15 mouse cellular contexts compared by ENCODE assay signal in the genomic region with DNA sequence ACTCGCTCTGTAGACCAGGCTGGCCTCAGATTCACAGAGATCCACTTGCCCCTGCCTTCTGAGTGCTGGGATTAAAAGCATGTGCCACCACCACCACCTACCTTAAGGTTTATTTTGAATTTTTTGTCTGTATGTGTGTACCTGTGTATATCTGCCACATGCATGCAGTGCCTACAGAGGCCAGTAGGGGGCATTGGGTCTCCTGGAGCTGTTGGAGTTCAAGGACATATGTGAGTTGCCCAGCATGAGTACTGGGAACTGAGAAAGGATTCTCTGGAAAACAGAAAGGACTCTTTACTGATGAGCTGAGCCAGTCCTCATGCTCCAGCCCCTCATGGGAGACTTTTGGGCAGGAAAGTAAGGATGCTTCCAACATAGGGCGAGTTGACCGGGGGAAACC. TPM values are rescaled to one million over a fixed set of nuclear protein-coding genes. Genes with fewer than 3 reads are reported as not detected.
DNase-seq lines count a peak whose midpoint lies in the region; ATAC-seq and TF ChIP-seq lines count a peak whose summit lies in the region.
"Had no signal": no experiment of that assay in that cellular context is flagged by ENCODE, and none has a peak within 500 bp of the region (broad histone marks: within the 10 kb centered on the region; RNA-seq: fewer than 3 reads in every experiment).

No protein-coding gene starts in this region.

- TF ChIP-seq POLR2A in cerebellum, adult 2 months (IDR thresholded peaks at IDR 0.05; ENCODE audit: borderline replicate concordance, insufficient read depth, low read length), result no peak
- no peak for TF ChIP-seq POLR2A in testis, adult 2 months (IDR thresholded peaks at IDR 0.05; ENCODE audit: control insufficient read depth, low read depth, low read length)

- H3K4me2 ChIP-seq in kidney, postnatal 0 days (ENCODE audit: low read length), result no peak overlapping the region
- no peak overlapping the region for H3K4me2 ChIP-seq in stomach, postnatal 0 days (replicated peaks; ENCODE audit: low read depth)
- H3K4me2 ChIP-seq: heart, embryonic 11.5 days; midbrain, embryonic 12.5 days; neural tube, embryonic 12.5 days had no signal

- DNase-seq in cerebellum, adult 2 months, result peak in 1 of 2 experiments; percentile 33
- no peak for DNase-seq in cerebellum, adult 11-12 months
- DNase-seq in kidney, postnatal 0 days (ENCODE audit: low spot score), result no peak
- no peak for DNase-seq in kidney, adult 18-20 months
- no peak for DNase-seq in testis, postnatal 10 days (ENCODE audit: low spot score)
- DNase-seq in stomach, postnatal 0 days (ENCODE audit: low spot score), result no peak
- no peak for DNase-seq in frontal cortex, postnatal 36 days (ENCODE audit: low spot score in 2 of 2)
- DNase-seq: adrenal gland, postnatal 36 days; gastrocnemius, postnatal 10 days; kidney, adult 9 months; left cerebral cortex, postnatal 4 days had no signal

- no peaks in the 10 kb centered on the region for H3K9me3 ChIP-seq in kidney, postnatal 0 days (replicated peaks; ENCODE audit: low read length)
- H3K9me3 ChIP-seq in stomach, postnatal 0 days (ENCODE audit: control insufficient read depth, low read length), result no peaks in the 10 kb centered on the region
- H3K9me3 ChIP-seq: midbrain, embryonic 12.5 days; neural tube, embryonic 12.5 days had no signal

- H3K4me3 ChIP-seq in cerebellum, adult 2 months (replicated peaks; ENCODE audit: insufficient read depth, low read depth, low read length), result no peak overlapping the region
- H3K4me3 ChIP-seq in kidney, postnatal 0 days (replicated peaks; ENCODE audit: low read depth, low read length), result no peak overlapping the region
- no peak overlapping the region for H3K4me3 ChIP-seq in testis, adult 2 months (ENCODE audit: control insufficient read depth, low read depth, low read length)
- H3K4me3 ChIP-seq in stomach, postnatal 0 days (ENCODE audit: low read depth, low read length), result no peak overlapping the region
- H3K4me3 ChIP-seq: midbrain, embryonic 12.5 days; neural tube, embryonic 12.5 days had no signal

- no peak for TF ChIP-seq EP300 in stomach, postnatal 0 days (optimal IDR thresholded peaks at IDR 0.05)

- ATAC-seq in kidney, postnatal 0 days (replicated peaks; ENCODE audit: low FRiP score, low read depth), result no peak
- ATAC-seq in stomach, postnatal 0 days (ENCODE audit: low FRiP score, low TSS enrichment), result no peak

- no peak overlapping the region for H3K9ac ChIP-seq in kidney, postnatal 0 days (ENCODE audit: low read depth, low read length)
- H3K9ac ChIP-seq in stomach, postnatal 0 days (ENCODE audit: low read length), result no peak overlapping the region
- H3K9ac ChIP-seq: midbrain, embryonic 12.5 days; neural tube, embryonic 12.5 days had no signal

- WGBS in cerebellum, adult 2 months, result 89% methylated on average over 3 of the region's 3 CpGs
- 96% methylated on average over 3 of the region's 3 CpGs for WGBS in kidney, postnatal 0 days
- 97% methylated on average over 3 of the region's 3 CpGs for whole genome bisulfite sequencing in stomach, postnatal 0 days

- H3K36me3 ChIP-seq in kidney, postnatal 0 days (ENCODE audit: insufficient read depth, low read length), result peaks cover 13% of the 10 kb centered on the region
- no peaks in the 10 kb centered on the region for H3K36me3 ChIP-seq in testis, adult 2 months (ENCODE audit: control insufficient read depth, insufficient read depth, low read length)
- H3K36me3 ChIP-seq in stomach, postnatal 0 days (ENCODE audit: control insufficient read depth, insufficient read depth, low read length), result peaks cover 7% of the 10 kb centered on the region

- H3K4me1 ChIP-seq in cerebellum, adult 2 months (ENCODE audit: control insufficient read depth, insufficient read depth, low read length), result peaks cover 15% of the 10 kb centered on the region; the same call in 1 of the 2 replicates
- H3K4me1 ChIP-seq in kidney, postnatal 0 days (replicated peaks; ENCODE audit: insufficient read depth, low read length), result 0 out of 2 replicates have a peak, but pooled peaks cover 7% of the 10 kb centered on the region
- H3K4me1 ChIP-seq in testis, adult 2 months (ENCODE audit: control insufficient read depth, insufficient read depth, low read length), result peaks cover 6% of the 10 kb centered on the region
- H3K4me1 ChIP-seq in stomach, postnatal 0 days (replicated peaks; ENCODE audit: control insufficient read depth, insufficient read depth), result 0 out of 2 replicates have a peak, but pooled peaks cover 2% of the 10 kb centered on the region

- H3K27me3 ChIP-seq in cerebellum, adult 2 months (ENCODE audit: control insufficient read depth, insufficient read depth, low read length), result no peaks in the 10 kb centered on the region
- H3K27me3 ChIP-seq in kidney, postnatal 0 days (ENCODE audit: insufficient read depth, low read length), result no peaks in the 10 kb centered on the region
- H3K27me3 ChIP-seq in testis, adult 2 months (ENCODE audit: control insufficient read depth, insufficient read depth, low read length), result no peaks in the 10 kb centered on the region
- H3K27me3 ChIP-seq in stomach, postnatal 0 days (ENCODE audit: control insufficient read depth, insufficient read depth, low read length), result no peaks in the 10 kb centered on the region
- H3K27me3 ChIP-seq: midbrain, embryonic 12.5 days; neural tube, embryonic 12.5 days had no signal

- TF ChIP-seq CTCF in cerebellum, adult 2 months (IDR thresholded peaks at IDR 0.05; ENCODE audit: borderline replicate concordance, insufficient read depth, low read depth, low read length), result no peak
- TF ChIP-seq CTCF in kidney, postnatal 0 days (IDR thresholded peaks at IDR 0.05; ENCODE audit: low read depth), result peak; percentile 54
- TF ChIP-seq CTCF in testis, adult 2 months (IDR thresholded peaks at IDR 0.05; ENCODE audit: control insufficient read depth, insufficient read depth, insufficient replicate concordance, low read depth, low read length), result peak; percentile 54; the same call in 1 of the 2 replicates
- peak; percentile 56 for TF ChIP-seq CTCF in stomach, postnatal 0 days (IDR thresholded peaks at IDR 0.05; ENCODE audit: low read depth)

- H3K27ac ChIP-seq in cerebellum, adult 2 months (ENCODE audit: insufficient read depth, low read length), result peak overlapping the region; percentile 47; the same call in 1 of the 2 replicates
- no peak overlapping the region for H3K27ac ChIP-seq in kidney, postnatal 0 days
- H3K27ac ChIP-seq in testis, adult 2 months (ENCODE audit: control insufficient read depth, insufficient read depth, low read depth, low read length), result no peak overlapping the region
- no peak overlapping the region for H3K27ac ChIP-seq in stomach, postnatal 0 days (replicated peaks)
- H3K27ac ChIP-seq: midbrain, embryonic 12.5 days; neural tube, embryonic 12.5 days had no signal

RNA-seq across cellular contexts. Expression of a gene that starts 5.3 kb away (rescaled TPM):
- polyA plus RNA-seq in cerebellum, adult 2 months (2012; rRNA removed), result 86.9 and 98.7 TPM in 2 replicates
- polyA plus RNA-seq in kidney, postnatal 0 days (2015; fragmentation: Nextera tagmentation; extraction: Ambion mirVana), result 107 and 110 TPM in 2 replicates
- 10.2 and 11.6 TPM in 2 replicates for polyA plus RNA-seq in testis, adult 2 months (2012; rRNA removed)
- 154 and 163 TPM in 2 replicates for polyA plus RNA-seq in stomach, postnatal 0 days (2015; fragmentation: Nextera tagmentation; extraction: Ambion mirVana)

RNA-seq across cellular contexts. Expression of a gene that starts 12.0 kb away (rescaled TPM):
- polyA plus RNA-seq in cerebellum, adult 2 months (2012; rRNA removed), result 39.6 and 42.9 TPM in 2 replicates
- 25.1 and 30.0 TPM in 2 replicates for polyA plus RNA-seq in kidney, postnatal 0 days (2015; fragmentation: Nextera tagmentation; extraction: Ambion mirVana)
- 8.9 and 10.8 TPM in 2 replicates for polyA plus RNA-seq in testis, adult 2 months (2012; rRNA removed)
- 161 and 166 TPM in 2 replicates for polyA plus RNA-seq in stomach, postnatal 0 days (2015; fragmentation: Nextera tagmentation; extraction: Ambion mirVana)

RNA-seq across cellular contexts. Expression of a gene that starts 20.9 kb away (rescaled TPM):
- 123 and 127 TPM in 2 replicates for polyA plus RNA-seq in cerebellum, adult 2 months (2012; rRNA removed)
- 117 and 123 TPM in 2 replicates for polyA plus RNA-seq in kidney, postnatal 0 days (2015; fragmentation: Nextera tagmentation; extraction: Ambion mirVana)
- polyA plus RNA-seq in testis, adult 2 months (2012; rRNA removed), result 24.6 and 26.7 TPM in 2 replicates
- polyA plus RNA-seq in stomach, postnatal 0 days (2015; fragmentation: Nextera tagmentation; extraction: Ambion mirVana), result 88.6 and 89.6 TPM in 2 replicates

RNA-seq across cellular contexts. Expression of a gene that starts 31.0 kb away (rescaled TPM):
- polyA plus RNA-seq in cerebellum, adult 2 months (2012; rRNA removed), result 46.5 and 47.9 TPM in 2 replicates
- polyA plus RNA-seq in kidney, postnatal 0 days (2015; fragmentation: Nextera tagmentation; extraction: Ambion mirVana), result 98.7 and 99.4 TPM in 2 replicates
- 76.9 and 84.0 TPM in 2 replicates for polyA plus RNA-seq in testis, adult 2 months (2012; rRNA removed)
- polyA plus RNA-seq in stomach, postnatal 0 days (2015; fragmentation: Nextera tagmentation; extraction: Ambion mirVana), result 171 and 179 TPM in 2 replicates

RNA-seq across cellular contexts. Expression of a gene that starts 35.6 kb away (rescaled TPM):
- polyA plus RNA-seq in cerebellum, adult 2 months (2012; rRNA removed), result 127 and 130 TPM in 2 replicates
- polyA plus RNA-seq in kidney, postnatal 0 days (2015; fragmentation: Nextera tagmentation; extraction: Ambion mirVana), result 49.0 and 49.8 TPM in 2 replicates
- polyA plus RNA-seq in testis, adult 2 months (2012; rRNA removed), result 56.1 and 60.7 TPM in 2 replicates
- 40.1 and 40.7 TPM in 2 replicates for polyA plus RNA-seq in stomach, postnatal 0 days (2015; fragmentation: Nextera tagmentation; extraction: Ambion mirVana)
